27 mouse cellular contexts compared by ENCODE assay signal in genomic region chr16:32764550-32764949, GRCm38 (mm10). TPM values are rescaled to one million over a fixed set of nuclear protein-coding genes. Genes with fewer than 3 reads are reported as not detected.
"Had no signal": no experiment of that assay in that cellular context is flagged by ENCODE, and none has a peak within 500 bp of the region (broad histone marks: within the 10 kb centered on the region; RNA-seq: fewer than 3 reads in every experiment).

No protein-coding gene starts in this region.

- H3K4me1 ChIP-seq: lung, embryonic 15.5 days; megakaryocyte, embryonic 14.5 days; midbrain, embryonic 15.5 days; neural tube, embryonic 12.5 days had no signal

- H3K9ac ChIP-seq: lung, embryonic 15.5 days; midbrain, embryonic 13.5 days; midbrain, embryonic 15.5 days; neural tube, embryonic 12.5 days had no signal

- H3K9me3 ChIP-seq: lung, embryonic 15.5 days; midbrain, embryonic 13.5 days; midbrain, embryonic 15.5 days; neural tube, embryonic 12.5 days had no signal

- ATAC-seq: lung, postnatal 0 days; midbrain, embryonic 13.5 days; midbrain, embryonic 15.5 days had no signal

- H3K4me2 ChIP-seq: lung, embryonic 15.5 days; midbrain, embryonic 11.5 days; midbrain, embryonic 13.5 days; midbrain, embryonic 15.5 days; neural tube, embryonic 12.5 days had no signal

- H3K27ac ChIP-seq: lung, embryonic 15.5 days; macrophage; midbrain, embryonic 13.5 days; midbrain, embryonic 15.5 days; neural tube, embryonic 12.5 days had no signal

- H3K36me3 ChIP-seq: lung, embryonic 15.5 days; midbrain, embryonic 13.5 days; midbrain, embryonic 15.5 days; neural tube, embryonic 12.5 days had no signal

- H3K4me3 ChIP-seq: lung, embryonic 15.5 days; megakaryocyte, embryonic 14.5 days; midbrain, embryonic 13.5 days; midbrain, embryonic 15.5 days; neural tube, embryonic 12.5 days had no signal

- DNase-seq: lung, adult 2 months; lung, postnatal 14 days; lung, postnatal 36 days; retina, postnatal 1 day; right cerebral cortex, adult 18-20 months; right cerebral cortex, postnatal 25 days; right cerebral cortex, postnatal 4 days; spleen, adult 18-20 months; thymus, adult 2 months; thymus, postnatal 25 days; thymus, postnatal 4 days had no signal

- H3K27me3 ChIP-seq: lung, embryonic 15.5 days; midbrain, embryonic 13.5 days; midbrain, embryonic 15.5 days; neural tube, embryonic 12.5 days had no signal

RNA-seq across cellular contexts. Expression of gene Muc4, which starts 28.9 kb away (rescaled TPM):
- total RNA-seq: megakaryocyte progenitor cell, adult 5-6 weeks; midbrain, postnatal 0 days; monocyte, adult 5-6 weeks had no signal
- polyA plus RNA-seq: macrophage; midbrain, embryonic 13.5 days; midbrain, embryonic 15.5 days; midbrain, postnatal 0 days had no signal

RNA-seq across cellular contexts. Expression of gene Muc20, which starts 32.7 kb away (rescaled TPM):
- total RNA-seq: megakaryocyte progenitor cell, adult 5-6 weeks; monocyte, adult 5-6 weeks had no signal
- polyA plus RNA-seq: liver, embryonic 16.5 days; macrophage; midbrain, embryonic 11.5 days; midbrain, embryonic 13.5 days; midbrain, embryonic 15.5 days; midbrain, postnatal 0 days; neural tube, embryonic 12.5 days; neural tube, embryonic 14.5 days; stomach, embryonic 14.5 days had no signal

RNA-seq across cellular contexts. Expression of gene Smbd1, which starts 45.7 kb away (rescaled TPM):
- total RNA-seq: megakaryocyte progenitor cell, adult 5-6 weeks; midbrain, postnatal 0 days; monocyte, adult 5-6 weeks had no signal
- polyA plus RNA-seq: liver, embryonic 16.5 days; lung, embryonic 15.5 days; macrophage; midbrain, embryonic 11.5 days; midbrain, embryonic 13.5 days; midbrain, embryonic 15.5 days; midbrain, postnatal 0 days; neural tube, embryonic 12.5 days; neural tube, embryonic 14.5 days; stomach, embryonic 14.5 days; testis, adult 2 months; urinary bladder, adult 2 months had no signal
